Mouse (Mus musculus) ES-E14 (cell line): ENCODE data around the gene Erc1.

Source experiments
- HCFC1 ChIP-seq: IDR thresholded peaks from 2 replicates; pipeline ENCODE4 v1.6.1; 2012; ENCODE audit warnings: low read length, inconsistent platforms, borderline replicate concordance; ENCODE audit not compliant: insufficient read depth
- ZNF384 ChIP-seq: IDR thresholded peaks from 2 replicates; pipeline ENCODE4 v1.6.1; 2012; ENCODE audit warnings: low read depth, low read length, inconsistent platforms

- TF ChIP-seq HCFC1 (no peak), ZNF384 (no peak)
Observed at GRCm38 (mm10) chr6:119892711-119893110, 44.7 kb upstream of the Erc1 start.
